Mouse (Mus musculus): ENCODE results near the gene Plekhh2. TPM values are rescaled to one million over a fixed set of nuclear protein-coding genes. Genes with fewer than 3 reads are reported as not detected.
"Not testable (repeated sequence)": the region's sequence is repeated elsewhere in the genome, so short reads cannot be mapped to it uniquely, and the experiment has no call there.

The Plekhh2 gene
- polyA plus RNA-seq, 1 experiment from 2014 or later, result 12.7 TPM

DNA sequence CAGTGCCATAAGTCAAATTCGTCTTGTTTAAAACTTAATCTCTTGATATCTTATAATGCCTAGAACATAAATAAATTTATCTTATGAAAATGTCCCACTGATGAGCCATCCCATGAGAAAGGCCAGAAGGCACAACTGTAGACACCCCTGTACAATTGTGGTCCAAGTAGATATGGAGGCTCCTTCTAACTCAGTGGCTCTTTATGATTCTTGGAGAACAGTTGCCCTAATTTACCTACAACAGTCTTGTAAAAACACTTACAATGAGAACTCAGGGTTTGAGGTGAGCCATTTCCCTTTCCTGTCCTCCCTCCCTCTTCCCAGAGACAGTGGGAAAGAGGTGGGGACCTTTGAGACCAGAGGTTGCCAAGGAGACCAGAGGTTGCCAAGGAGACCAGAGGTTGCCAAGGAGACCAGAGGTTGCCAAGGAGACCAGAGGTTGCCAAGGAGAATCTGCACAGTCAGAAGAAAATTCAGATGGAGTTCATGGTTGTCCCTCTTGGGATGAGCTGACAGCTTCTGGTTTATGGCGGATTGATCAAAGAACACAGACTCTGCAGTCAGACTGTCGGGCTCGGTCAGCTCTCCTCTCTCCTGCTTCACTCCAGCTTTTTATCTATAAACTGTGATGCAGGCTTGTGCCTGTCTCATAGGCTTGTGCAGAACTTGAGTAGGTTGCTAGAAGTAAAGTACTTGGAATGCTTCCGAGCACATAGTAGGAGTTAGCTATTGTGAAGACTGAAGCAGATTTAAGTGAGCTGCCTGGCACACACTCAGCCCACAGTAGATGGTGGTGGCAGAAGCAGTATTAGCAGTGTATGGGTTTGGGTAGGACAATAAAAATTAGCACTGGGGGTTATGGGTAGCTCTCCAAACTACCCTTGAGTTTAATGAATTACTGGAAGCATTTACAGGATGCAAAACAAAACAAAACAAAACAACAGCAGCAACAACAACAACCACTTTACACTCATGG lies 39.5 kb downstream of the Plekhh2 start:
- DNase-seq (ENCODE audit: low spot score) (no peak), ATAC-seq (replicated peaks; ENCODE audit: low FRiP score, low TSS enrichment, low read depth) (no peak)
- Histone ChIP-seq H3K4me1 (replicated peaks; ENCODE audit: control insufficient read depth, insufficient read depth, low read length) (no peaks in the 10 kb centered on the region), H3K27ac (ENCODE audit: low read depth) (no peak overlapping the region), H3K4me3 (ENCODE audit: low read depth, low read length) (no peak overlapping the region), H3K9me3 (ENCODE audit: control insufficient read depth, low read length) (no peaks in the 10 kb centered on the region), H3K27me3 (replicated peaks; ENCODE audit: control insufficient read depth, insufficient read depth, low read length) (no peaks in the 10 kb centered on the region), H3K4me2 (ENCODE audit: low read length) (no peak overlapping the region), H3K9ac (ENCODE audit: low read length) (no peak overlapping the region), H3K36me3 (ENCODE audit: control insufficient read depth, insufficient read depth, low read length) (peaks cover 12% of the 10 kb centered on the region; the same call in 1 of the 2 replicates)
- WGBS, result 68% methylated on average over 5 of the region's 5 CpGs

DNA sequence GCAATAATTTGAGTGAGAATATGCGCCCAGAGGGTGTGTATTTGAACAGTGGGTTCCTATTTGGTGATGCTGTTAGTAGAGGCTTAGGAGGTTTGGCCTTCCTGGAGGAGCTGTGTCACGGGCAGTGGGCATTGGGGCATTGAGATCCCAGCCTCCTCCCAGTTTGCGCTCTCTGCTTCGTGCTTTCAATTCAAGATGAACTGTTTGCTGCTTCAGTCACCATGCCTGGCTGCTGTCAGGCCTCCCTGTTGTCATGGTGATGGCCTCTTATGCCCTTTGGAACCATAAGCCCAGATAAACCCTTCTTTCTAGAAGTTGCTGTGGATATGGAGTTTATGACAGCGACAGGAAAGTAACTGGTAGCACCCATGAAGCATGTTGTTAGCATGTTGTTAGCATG lies 40.5 kb downstream of the Plekhh2 start:
- Histone ChIP-seq H3K4me1 (replicated peaks; ENCODE audit: control insufficient read depth, insufficient read depth, low read length) (no peaks in the 10 kb centered on the region), H3K36me3 (ENCODE audit: control insufficient read depth, insufficient read depth, low read length) (peaks cover 12% of the 10 kb centered on the region; the same call in 1 of the 2 replicates), H3K27me3 (replicated peaks; ENCODE audit: control insufficient read depth, insufficient read depth, low read length) (no peaks in the 10 kb centered on the region), H3K9ac (ENCODE audit: low read length) (no peak overlapping the region), H3K4me3 (ENCODE audit: low read depth, low read length) (no peak overlapping the region), H3K4me2 (ENCODE audit: low read length) (no peak overlapping the region), H3K27ac (ENCODE audit: low read depth) (no peak overlapping the region), H3K9me3 (ENCODE audit: control insufficient read depth, low read length) (no peaks in the 10 kb centered on the region)
- ATAC-seq (replicated peaks; ENCODE audit: low FRiP score, low TSS enrichment, low read depth), result no peak
- 45% methylated on average over 5 of the region's 5 CpGs for WGBS
- DNase-seq (ENCODE audit: low spot score), result no peak

GRCm38 (mm10) chr17:84564264-84564663 lies 52.6 kb downstream of the Plekhh2 start:
- not testable (repeated sequence) for H3K27ac ChIP-seq (ENCODE audit: low read depth); DNase-seq (ENCODE audit: low spot score); H3K4me2 ChIP-seq (ENCODE audit: low read length); H3K4me3 ChIP-seq (ENCODE audit: low read depth, low read length); H3K9ac ChIP-seq (ENCODE audit: low read length); H3K27me3 ChIP-seq (replicated peaks; ENCODE audit: control insufficient read depth, insufficient read depth, low read length); H3K9me3 ChIP-seq (ENCODE audit: control insufficient read depth, low read length); H3K4me1 ChIP-seq (replicated peaks; ENCODE audit: control insufficient read depth, insufficient read depth, low read length); ATAC-seq (replicated peaks; ENCODE audit: low FRiP score, low TSS enrichment, low read depth)
- peaks cover 56% of the 10 kb centered on the region for H3K36me3 ChIP-seq (ENCODE audit: control insufficient read depth, insufficient read depth, low read length)

GRCm38 (mm10) chr17:84565762-84566161 lies 54.1 kb downstream of the Plekhh2 start:
- 92% methylated on average over 6 of the region's 6 CpGs for WGBS
- H3K4me2 ChIP-seq (ENCODE audit: low read length), result no peak overlapping the region
- no peak overlapping the region for H3K9ac ChIP-seq (ENCODE audit: low read length)
- ATAC-seq (replicated peaks; ENCODE audit: low FRiP score, low TSS enrichment, low read depth) (no peak), DNase-seq (ENCODE audit: low spot score) (no peak)
- H3K4me3 ChIP-seq (ENCODE audit: low read depth, low read length), result no peak overlapping the region
- no peaks in the 10 kb centered on the region for H3K27me3 ChIP-seq (replicated peaks; ENCODE audit: control insufficient read depth, insufficient read depth, low read length)
- H3K27ac ChIP-seq (ENCODE audit: low read depth), result no peak overlapping the region
- no peaks in the 10 kb centered on the region for H3K9me3 ChIP-seq (ENCODE audit: control insufficient read depth, low read length)
- H3K4me1 ChIP-seq (replicated peaks; ENCODE audit: control insufficient read depth, insufficient read depth, low read length), result no peaks in the 10 kb centered on the region
- H3K36me3 ChIP-seq (ENCODE audit: control insufficient read depth, insufficient read depth, low read length), result peaks cover 51% of the 10 kb centered on the region

GRCm38 (mm10) chr17:84566773-84567555 lies 55.3 kb downstream of the Plekhh2 start:
- H3K4me1 ChIP-seq (replicated peaks; ENCODE audit: control insufficient read depth, insufficient read depth, low read length), result no peaks in the 10 kb centered on the region
- no peaks in the 10 kb centered on the region for H3K9me3 ChIP-seq (ENCODE audit: control insufficient read depth, low read length)
- H3K4me3 ChIP-seq (ENCODE audit: low read depth, low read length), result no peak overlapping the region
- DNase-seq (ENCODE audit: low spot score), result no peak
- no peak overlapping the region for H3K27ac ChIP-seq (ENCODE audit: low read depth)
- WGBS, result 70% methylated on average over 27 of the region's 27 CpGs
- ATAC-seq (replicated peaks; ENCODE audit: low FRiP score, low TSS enrichment, low read depth), result no peak
- H3K9ac ChIP-seq (ENCODE audit: low read length), result no peak overlapping the region
- no peaks in the 10 kb centered on the region for H3K27me3 ChIP-seq (replicated peaks; ENCODE audit: control insufficient read depth, insufficient read depth, low read length)
- no peak overlapping the region for H3K4me2 ChIP-seq (ENCODE audit: low read length)
- H3K36me3 ChIP-seq (ENCODE audit: control insufficient read depth, insufficient read depth, low read length), result peaks cover 42% of the 10 kb centered on the region

GRCm38 (mm10) chr17:84568807-84569206 lies 57.1 kb downstream of the Plekhh2 start:
- H3K4me1 ChIP-seq (replicated peaks; ENCODE audit: control insufficient read depth, insufficient read depth, low read length), result no peaks in the 10 kb centered on the region
- H3K27me3 ChIP-seq (replicated peaks; ENCODE audit: control insufficient read depth, insufficient read depth, low read length), result no peaks in the 10 kb centered on the region
- no peak overlapping the region for H3K4me2 ChIP-seq (ENCODE audit: low read length)
- WGBS, result 91% methylated on average over 12 of the region's 12 CpGs
- no peak overlapping the region for H3K27ac ChIP-seq (ENCODE audit: low read depth)
- peaks cover 31% of the 10 kb centered on the region for H3K36me3 ChIP-seq (ENCODE audit: control insufficient read depth, insufficient read depth, low read length)
- no peak for DNase-seq (ENCODE audit: low spot score)
- no peaks in the 10 kb centered on the region for H3K9me3 ChIP-seq (ENCODE audit: control insufficient read depth, low read length)
- no peak overlapping the region for H3K9ac ChIP-seq (ENCODE audit: low read length)
- no peak for ATAC-seq (replicated peaks; ENCODE audit: low FRiP score, low TSS enrichment, low read depth)
- no peak overlapping the region for H3K4me3 ChIP-seq (ENCODE audit: low read depth, low read length)

- Histone ChIP-seq H3K27ac (ENCODE audit: low read depth) (no peak overlapping the region), H3K9me3 (ENCODE audit: control insufficient read depth, low read length) (no peaks in the 10 kb centered on the region), H3K36me3 (ENCODE audit: control insufficient read depth, insufficient read depth, low read length) (peaks cover 25% of the 10 kb centered on the region), H3K9ac (ENCODE audit: low read length) (no peak overlapping the region), H3K4me2 (ENCODE audit: low read length) (no peak overlapping the region), H3K4me1 (replicated peaks; ENCODE audit: control insufficient read depth, insufficient read depth, low read length) (no peaks in the 10 kb centered on the region), H3K27me3 (replicated peaks; ENCODE audit: control insufficient read depth, insufficient read depth, low read length) (no peaks in the 10 kb centered on the region), H3K4me3 (ENCODE audit: low read depth, low read length) (no peak overlapping the region)
- DNase-seq (ENCODE audit: low spot score) (no peak), ATAC-seq (replicated peaks; ENCODE audit: low FRiP score, low TSS enrichment, low read depth) (no peak)
- 90% methylated on average over 8 of the region's 8 CpGs for WGBS
These were observed 58.1 kb downstream of the Plekhh2 start for GRCm38 (mm10) chr17:84569770-84570169.

DNA sequence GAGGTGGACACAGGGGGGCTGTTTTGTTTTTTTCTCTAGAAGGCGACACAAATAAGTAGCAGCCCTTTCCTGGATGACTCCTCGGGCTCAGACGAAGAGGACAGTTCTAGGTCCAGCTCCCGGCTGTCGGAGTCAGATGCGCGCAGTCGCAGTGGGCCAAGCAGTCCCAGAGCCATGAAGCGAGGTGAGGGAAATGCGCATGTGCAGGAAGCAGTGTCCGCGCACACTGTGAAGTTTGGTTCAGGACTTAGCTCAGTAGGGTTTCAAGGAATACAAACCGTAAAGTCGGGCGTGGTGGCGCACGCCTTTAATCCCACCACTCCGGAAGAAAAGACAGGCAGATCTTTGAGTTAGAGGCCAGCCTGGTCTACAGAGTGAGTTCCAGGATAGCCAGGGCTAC lies 59.9 kb downstream of the Plekhh2 start:
- Histone ChIP-seq H3K27me3 (replicated peaks; ENCODE audit: control insufficient read depth, insufficient read depth, low read length) (no peaks in the 10 kb centered on the region), H3K36me3 (ENCODE audit: control insufficient read depth, insufficient read depth, low read length) (peaks cover 33% of the 10 kb centered on the region), H3K4me3 (ENCODE audit: low read depth, low read length) (no peak overlapping the region), H3K4me2 (ENCODE audit: low read length) (no peak overlapping the region), H3K9ac (ENCODE audit: low read length) (no peak overlapping the region), H3K27ac (ENCODE audit: low read depth) (no peak overlapping the region), H3K9me3 (ENCODE audit: control insufficient read depth, low read length) (no peaks in the 10 kb centered on the region), H3K4me1 (replicated peaks; ENCODE audit: control insufficient read depth, insufficient read depth, low read length) (no peaks in the 10 kb centered on the region)
- DNase-seq (ENCODE audit: low spot score), result no peak
- WGBS, result 80% methylated on average over 18 of the region's 18 CpGs
- no peak for ATAC-seq (replicated peaks; ENCODE audit: low FRiP score, low TSS enrichment, low read depth)
